8 mouse cellular contexts compared by ENCODE assay signal in genomic region chr11:86586177-86586867, GRCm38 (mm10). TPM values are rescaled to one million over a fixed set of nuclear protein-coding genes. Genes with fewer than 3 reads are reported as not detected.
A peak's percentile ranks its signal among the peaks of the same experiment; 100 is the strongest.
DNase-seq lines count a peak whose midpoint lies in the region; ATAC-seq lines count a peak whose summit lies in the region.

No protein-coding gene starts in this region.

- H3K9ac ChIP-seq in neural tube, embryonic 14.5 days (replicated peaks; ENCODE audit: low read depth, low read length) = no peak overlapping the region

- 0 out of 2 replicates have a peak, but pooled peaks cover 3% of the 10 kb centered on the region for H3K36me3 ChIP-seq in neural tube, embryonic 14.5 days (ENCODE audit: control insufficient read depth, insufficient read depth, low read length)

- no peak overlapping the region for H3K27ac ChIP-seq in neural tube, embryonic 14.5 days (ENCODE audit: low read depth, low read length)

- H3K4me2 ChIP-seq in neural tube, embryonic 14.5 days (ENCODE audit: low read depth, low read length) = peak overlapping the region; percentile 26; the same call in 1 of the 2 replicates

- ATAC-seq in hematopoietic stem cell, adult 5-6 weeks (replicated peaks in 1 of 2; ENCODE audit: insufficient read depth in 1 of 2, low FRiP score in 2 of 2, low TSS enrichment in 1 of 2, low read depth in 1 of 2, poor library complexity in 2 of 2, severe bottlenecking in 2 of 2) = peak; percentile 15 to 19; a peak in 1 of 4 replicates
- no peak for ATAC-seq in neural tube, embryonic 14.5 days (ENCODE audit: low read depth)

- 27% methylated on average over 12 of the region's 12 CpGs for WGBS in neural tube, embryonic 14.5 days

- no peak overlapping the region; the same call in 1 of the 2 replicates for H3K4me3 ChIP-seq in neural tube, embryonic 14.5 days (ENCODE audit: low read depth, low read length)

- H3K4me1 ChIP-seq in neural tube, embryonic 14.5 days (ENCODE audit: control insufficient read depth, insufficient read depth, low read length) = no peaks in the 10 kb centered on the region

- no peaks in the 10 kb centered on the region for H3K27me3 ChIP-seq in neural tube, embryonic 14.5 days (ENCODE audit: control insufficient read depth, insufficient read depth, low read length)

- no peaks in the 10 kb centered on the region for H3K9me3 ChIP-seq in neural tube, embryonic 14.5 days (ENCODE audit: control insufficient read depth, low read length)

- peak; percentile 57 to 66 for DNase-seq in CD8-positive naive resting alpha-beta T cell, adult 2 months (ENCODE audit: low read depth in 2 of 2, low spot score in 2 of 2)
- peak; percentile 79 for DNase-seq in Muller cell, postnatal 12 days (ENCODE audit: inconsistent ontology term)
- DNase-seq in liver = peak; percentile 46
- no peak for DNase-seq in layer of hippocampus, adult 9-10 months (ENCODE audit: low spot score)
- no peak for DNase-seq in retina, embryonic 14.5 days (ENCODE audit: low spot score)
- DNase-seq in cerebellum, postnatal 36 days = no peak

RNA-seq across cellular contexts. Expression of gene Tubd1, which starts 41.5 kb away (rescaled TPM):
- total RNA-seq in hematopoietic stem cell, adult 5-6 weeks (2017) = 8.8 and 13.1 TPM in 2 replicates
- polyA plus RNA-seq in neural tube, embryonic 14.5 days (2014; fragmentation: Nextera tagmentation; extraction: Ambion mirVana) = 6.9 and 7.3 TPM in 2 replicates

RNA-seq across cellular contexts. Expression of gene Rps6kb1, which starts 41.7 kb away (rescaled TPM):
- total RNA-seq in hematopoietic stem cell, adult 5-6 weeks (2017) = 41.5 and 63.2 TPM in 2 replicates
- 46.4 and 47.2 TPM in 2 replicates for polyA plus RNA-seq in neural tube, embryonic 14.5 days (2014; fragmentation: Nextera tagmentation; extraction: Ambion mirVana)

Comparison
In these comparisons a context has a peak if more than half of its experiments do, and no peak if none do; other contexts are left out.
1. DNase-seq: peak in CD8-positive naive resting alpha-beta T cell, adult 2 months (2 of 2), Muller cell, postnatal 12 days (single experiment) and liver (single experiment); none in layer of hippocampus, adult 9-10 months (single experiment), retina, embryonic 14.5 days (single experiment) and cerebellum, postnatal 36 days (0 of 2).